Mouse (Mus musculus): Measurements from ENCODE around the gene Myt1l. TPM values are rescaled to one million over a fixed set of nuclear protein-coding genes. Genes with fewer than 3 reads are reported as not detected.

Gene Myt1l
- total RNA-seq (2021), result not detected
- long read RNA-seq, experiment 1, result 0 reads
- long read RNA-seq, experiment 2, result 0 reads

- intact Hi-C loops (cut with DNase I; ENCODE audit: low total_unique reads), result no loop called here
These were observed at the start of gene Myt1l for GRCm38 (mm10) chr12:29528031-29528771. TSS of gene Myt1l (plus strand) at chr12:29528384.

GRCm38 (mm10) chr12:29486424-29487035 lies 41.7 kb upstream of the Myt1l start:
- intact Hi-C loops (cut with DNase I; ENCODE audit: low total_unique reads), result no loop called here
- DNase-seq, result no peak

More at GRCm38 (mm10) chr12:29528031-29528771, at the start of gene Myt1l:
- DNase-seq, result no peak

GRCm38 (mm10) chr12:29526236-29526644 lies 1.9 kb upstream of the Myt1l start:
- intact Hi-C loops (cut with DNase I; ENCODE audit: low total_unique reads), result no loop called here
- no peak for DNase-seq

- intact Hi-C loops (cut with DNase I; ENCODE audit: low total_unique reads), result no loop called here
- DNase-seq, result no peak
These were observed 979 bp upstream of the Myt1l start for GRCm38 (mm10) chr12:29527048-29527761.

GRCm38 (mm10) chr12:29530241-29530725 lies 2.1 kb downstream of the Myt1l start:
- intact Hi-C loops (cut with DNase I; ENCODE audit: low total_unique reads), result no loop called here
- DNase-seq, result no peak

GRCm38 (mm10) chr12:29530823-29531222 lies 2.6 kb downstream of the Myt1l start:
- DNase-seq, result no peak
- intact Hi-C loops (cut with DNase I; ENCODE audit: low total_unique reads), result no loop called here

GRCm38 (mm10) chr12:29533071-29533876 lies 5.1 kb downstream of the Myt1l start:
- intact Hi-C loops (cut with DNase I; ENCODE audit: low total_unique reads), result no loop called here
- no peak for DNase-seq

GRCm38 (mm10) chr12:29534326-29534725 lies 6.1 kb downstream of the Myt1l start:
- DNase-seq, result no peak
- intact Hi-C loops (cut with DNase I; ENCODE audit: low total_unique reads), result no loop called here

GRCm38 (mm10) chr12:29534761-29535300 lies 6.6 kb downstream of the Myt1l start:
- DNase-seq, result no peak
- intact Hi-C loops (cut with DNase I; ENCODE audit: low total_unique reads), result no loop called here

GRCm38 (mm10) chr12:29537916-29538315 lies 9.7 kb downstream of the Myt1l start:
- intact Hi-C loops (cut with DNase I; ENCODE audit: low total_unique reads), result no loop called here
- no peak for DNase-seq

GRCm38 (mm10) chr12:29538456-29538855 lies 10.3 kb downstream of the Myt1l start:
- no peak for DNase-seq
- intact Hi-C loops (cut with DNase I; ENCODE audit: low total_unique reads), result no loop called here

- intact Hi-C loops (cut with DNase I; ENCODE audit: low total_unique reads), result no loop called here
- DNase-seq, result no peak
These were observed 10.9 kb downstream of the Myt1l start for GRCm38 (mm10) chr12:29539106-29539505.

GRCm38 (mm10) chr12:29540741-29541140 lies 12.6 kb downstream of the Myt1l start:
- no peak for DNase-seq
- intact Hi-C loops (cut with DNase I; ENCODE audit: low total_unique reads), result no loop called here

- intact Hi-C loops (cut with DNase I; ENCODE audit: low total_unique reads), result no loop called here
- DNase-seq, result no peak
These were observed 17.9 kb downstream of the Myt1l start for GRCm38 (mm10) chr12:29546073-29546472.

- intact Hi-C loops (cut with DNase I; ENCODE audit: low total_unique reads), result no loop called here
- no peak for DNase-seq
These were observed 18.9 kb downstream of the Myt1l start for GRCm38 (mm10) chr12:29547112-29547511.

GRCm38 (mm10) chr12:29547755-29548154 lies 19.6 kb downstream of the Myt1l start:
- no peak for DNase-seq
- intact Hi-C loops (cut with DNase I; ENCODE audit: low total_unique reads), result no loop called here

- intact Hi-C loops (cut with DNase I; ENCODE audit: low total_unique reads), result no loop called here
- no peak for DNase-seq
These were observed 25.0 kb downstream of the Myt1l start for GRCm38 (mm10) chr12:29553138-29553537.

GRCm38 (mm10) chr12:29555718-29556117 lies 27.5 kb downstream of the Myt1l start:
- no peak for DNase-seq
- intact Hi-C loops (cut with DNase I; ENCODE audit: low total_unique reads), result no loop called here

- intact Hi-C loops (cut with DNase I; ENCODE audit: low total_unique reads), result no loop called here
These were observed 28.2 kb downstream of the Myt1l start for GRCm38 (mm10) chr12:29556408-29556807.

More at GRCm38 (mm10) chr12:29556408-29556807, 28.2 kb downstream of the Myt1l start:
- no peak for DNase-seq
